Mouse (Mus musculus) brain, embryonic 14.5 days (tissue): Measurements from ENCODE around the gene E330009J07Rik.

ENCODE experiments used
- CTCF ChIP-seq: fragments of 200-500 bp; IDR thresholded peaks from 2 replicates; pipeline ENCODE4 v1.5.1; 2012; ENCODE audit warnings: inconsistent platforms, mild to moderate bottlenecking, moderate library complexity, borderline replicate concordance; ENCODE audit not compliant: insufficient read depth, insufficient read length; ENCODE audit errors: extremely low read depth
- POLR2A ChIP-seq: fragments of 200-500 bp; IDR thresholded peaks from 2 replicates; pipeline ENCODE4 v1.6.1; 2012; ENCODE audit warnings: mild to moderate bottlenecking, inconsistent platforms, borderline replicate concordance; ENCODE audit not compliant: poor library complexity, insufficient read depth, insufficient read length, severe bottlenecking; ENCODE audit errors: extremely low read depth

DNA sequence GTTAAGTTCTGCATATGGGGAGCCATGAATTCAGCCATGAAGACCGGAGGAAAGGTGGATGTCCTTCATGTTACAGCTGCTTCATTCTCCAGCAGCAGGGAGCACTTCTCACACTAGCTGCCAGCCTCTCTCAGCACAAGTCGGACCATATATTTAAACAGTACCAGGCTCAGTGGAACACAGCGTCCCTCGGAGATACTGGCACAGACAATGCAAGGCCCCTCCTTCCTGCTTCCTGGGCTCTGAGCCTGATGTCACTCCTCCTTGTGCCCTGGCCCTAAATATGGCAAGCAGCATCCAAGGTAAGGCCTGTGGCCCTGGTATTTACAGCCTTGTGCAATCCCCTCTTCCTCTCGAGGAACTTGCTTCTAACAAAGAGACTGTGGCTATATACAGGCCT lies 20.1 kb downstream of the E330009J07Rik start:
- TF ChIP-seq POLR2A: no peak
- TF ChIP-seq CTCF: no peak
